Mouse (Mus musculus) cortical plate, adult 2 months (tissue): ENCODE measurements around the gene Rpl5.

Source experiments
- CTCF ChIP-seq: fragments of 200-500 bp; IDR thresholded peaks from 2 replicates; pipeline ENCODE4 v1.5.1; 2011; ENCODE audit warnings: mild to moderate bottlenecking, control low read depth, low read length; ENCODE audit not compliant: insufficient read depth; ENCODE audit errors: extremely low read depth
- POLR2A ChIP-seq: fragments of 200-500 bp; IDR thresholded peaks from 2 replicates; pipeline ENCODE4 v1.6.1; 2011; ENCODE audit warnings: mild to moderate bottlenecking, low read length, control low read depth; ENCODE audit not compliant: insufficient read depth; ENCODE audit errors: extremely low read depth

- TF ChIP-seq CTCF: no peak
- no peak for TF ChIP-seq POLR2A
Observed at GRCm38 (mm10) chr5:107866127-107867126, 33.9 kb upstream of the Rpl5 start.
